Mouse (Mus musculus) heart, postnatal 14 days (tissue): ENCODE measurements around the gene Taf1. TPM values are rescaled to one million over a fixed set of nuclear protein-coding genes. Genes with fewer than 3 reads are reported as not detected.

Experiments
- DNase-seq, 2 experiments: peaks; one replicate each; pipeline ENCODE4 v3.0.0; 2021 to 2022
- intact Hi-C: fragments of 180-260 bp; cut with DNase I; formaldehyde crosslinking; loops from one replicate; pipeline ENCODE4 v1.15.1; 2025
- total RNA-seq, 2 experiments: library from RNA; stranded (reverse); gene quantifications; 2 replicates each; pipeline ENCODE4 v1.2.3; 2021

Gene Taf1
- total RNA-seq, 2 experiments from 2014 or later: 17.5 to 17.6 TPM

DNA sequence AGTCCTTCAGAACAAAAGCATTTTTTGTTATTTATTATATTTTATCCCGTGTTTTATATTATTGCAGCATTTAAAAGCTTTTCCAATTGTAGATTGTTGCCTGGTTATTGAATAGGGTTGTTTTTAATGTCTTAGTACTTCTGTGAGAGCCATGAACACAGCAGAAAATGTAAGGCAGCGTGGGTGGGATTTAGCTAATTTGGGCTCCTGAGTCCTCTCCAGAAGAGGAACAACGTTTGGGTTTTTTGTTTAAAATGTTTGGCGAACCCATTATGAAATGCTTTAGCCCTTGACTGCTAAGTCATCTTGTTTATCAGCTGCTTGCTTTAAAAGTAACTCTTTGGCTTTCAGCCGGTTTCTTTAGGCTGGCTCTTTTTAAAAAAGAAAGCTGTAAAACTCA is 109.6 kb downstream of the Taf1 start:
- intact Hi-C loops: loop anchor here (10.0 kb wide), 1 partner anchor 107 kb away; the partner anchor contains the start of gene Taf1

DNA sequence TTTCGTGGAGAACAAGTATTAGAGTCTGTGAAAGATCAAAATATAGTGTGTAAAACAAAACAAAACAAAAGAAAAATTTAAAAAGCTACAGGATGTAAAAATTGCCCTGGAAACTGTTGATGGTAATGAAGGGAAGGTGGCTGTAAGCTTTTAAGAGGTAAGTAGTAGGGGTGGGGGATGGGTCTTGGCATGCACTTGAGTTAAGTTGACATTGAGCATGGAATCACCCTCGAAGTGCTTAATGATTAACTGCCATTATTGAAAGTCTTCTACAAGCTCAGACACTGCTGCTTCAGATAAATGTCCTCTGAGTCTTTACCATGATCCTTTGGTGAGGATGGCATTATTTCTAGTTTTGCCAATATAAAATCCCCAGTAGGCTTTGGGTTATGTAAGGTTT is 112.8 kb downstream of the Taf1 start:
- intact Hi-C loops: loop anchor here (10.0 kb wide), 1 partner anchor 110 kb away; the partner anchor contains the start of gene Taf1
- no peak for DNase-seq

More for the DNA sequence above, 109.6 kb downstream of the Taf1 start:
- no peak for DNase-seq

DNA sequence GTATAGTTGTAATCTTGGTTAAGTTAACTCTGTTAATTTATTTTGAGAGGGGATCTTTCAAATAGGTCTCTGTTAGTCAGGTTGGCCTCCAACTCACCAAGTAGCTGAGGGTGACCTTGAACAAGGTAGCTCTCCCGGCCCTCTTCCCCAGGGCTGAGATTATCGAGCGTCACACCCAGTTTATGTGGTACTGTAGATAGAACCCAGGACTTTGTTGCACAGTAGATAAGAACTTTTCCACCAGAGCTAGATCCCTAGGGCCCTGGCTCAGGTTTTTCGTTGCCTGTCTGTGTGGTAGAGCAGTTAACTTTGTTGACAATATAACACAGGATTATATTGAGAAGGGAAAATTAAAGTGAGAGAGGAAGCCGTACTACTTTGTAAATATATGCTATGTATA is 114.1 kb downstream of the Taf1 start:
- no peak for DNase-seq
- intact Hi-C loops: loop anchor here (10.0 kb wide), 1 partner anchor 112 kb away; the partner anchor contains the start of gene Taf1

Other genes starting within 250 kb of the Taf1 start
- gene Nlgn3, start 233.6 kb upstream of the Taf1 start, total RNA-seq: under 1 TPM; 0.51 to 0.69 TPM
- gene Gjb1, start 156.4 kb upstream of the Taf1 start, total RNA-seq: not detected
- gene Zmym3, start 111.9 kb upstream of the Taf1 start, total RNA-seq: 10 to 100 TPM; 18.5 to 19.0 TPM
- gene Nono, start 103.4 kb upstream of the Taf1 start, total RNA-seq: 100 to 1,000 TPM in 1 of 2 experiments, 10 to 100 TPM in 1; 80.4 to 108 TPM
- 100 to 1,000 TPM; 204 to 235 TPM for gene Itgb1bp2, start 83.6 kb upstream of the Taf1 start, total RNA-seq
- gene Ogt, start 107.3 kb downstream of the Taf1 start, total RNA-seq: 10 to 100 TPM; 80.1 to 89.4 TPM
- not detected for gene Cxcr3, start 201.5 kb downstream of the Taf1 start, total RNA-seq